Mouse (Mus musculus): ENCODE results near the gene Srp14. TPM values are rescaled to one million over a fixed set of nuclear protein-coding genes. Genes with fewer than 3 reads are reported as not detected.

Srp14 gene
- total and polyA plus RNA-seq, 3 experiments = 64.9 to 129 (median 116) TPM

- Histone ChIP-seq H3K4me1 (ENCODE audit: control insufficient read depth, insufficient read depth, low read length) (no peaks in the 10 kb centered on the region), H3K79me2 (replicated peaks; ENCODE audit: control insufficient read depth, insufficient read depth, low read length) (no peaks in the 10 kb centered on the region), H3K27ac (no peak overlapping the region), H3K27me3 (ENCODE audit: control insufficient read depth, insufficient read depth, low read length) (no peaks in the 10 kb centered on the region), H3K4me3 (no peak overlapping the region), H3K36me3 (ENCODE audit: control insufficient read depth, insufficient read depth, low read length) (no peaks in the 10 kb centered on the region), H3K9ac (ENCODE audit: low read depth, low read length) (no peak overlapping the region)
- TF ChIP-seq POLR2A (IDR thresholded peaks at IDR 0.05; ENCODE audit: insufficient read depth, low read depth, low read length) (no peak), CTCF (IDR thresholded peaks at IDR 0.05) (no peak), EP300 (IDR thresholded peaks at IDR 0.05; ENCODE audit: insufficient read depth, low read depth, low read length) (no peak)
- 92% methylated on average over 13 of the region's 13 CpGs for WGBS
- intact Hi-C loops (cut with DNase I) = no loop called here
- DNase-seq = no peak
These were observed 21.8 kb downstream of the Srp14 start for GRCm38 (mm10) chr2:118457463-118458261.

GRCm38 (mm10) chr2:118457029-118457428 is 22.5 kb downstream of the Srp14 start:
- H3K4me3 ChIP-seq = no peak overlapping the region
- no peaks in the 10 kb centered on the region for H3K27me3 ChIP-seq (ENCODE audit: control insufficient read depth, insufficient read depth, low read length)
- no peak overlapping the region for H3K27ac ChIP-seq
- H3K79me2 ChIP-seq (replicated peaks; ENCODE audit: control insufficient read depth, insufficient read depth, low read length) = no peaks in the 10 kb centered on the region
- H3K9ac ChIP-seq (ENCODE audit: low read depth, low read length) = no peak overlapping the region
- no peak for TF ChIP-seq POLR2A (IDR thresholded peaks at IDR 0.05; ENCODE audit: insufficient read depth, low read depth, low read length)
- TF ChIP-seq CTCF (IDR thresholded peaks at IDR 0.05) = no peak
- H3K36me3 ChIP-seq (ENCODE audit: control insufficient read depth, insufficient read depth, low read length) = no peaks in the 10 kb centered on the region
- no peaks in the 10 kb centered on the region for H3K4me1 ChIP-seq (ENCODE audit: control insufficient read depth, insufficient read depth, low read length)
- 91% methylated on average over 3 of the region's 3 CpGs for WGBS
- intact Hi-C loops (cut with DNase I) = no loop called here
- no peak for DNase-seq

GRCm38 (mm10) chr2:118451056-118451455 is 28.5 kb downstream of the Srp14 start:
- no peak overlapping the region for H3K27ac ChIP-seq
- WGBS = over 99% methylated on average over 6 of the region's 6 CpGs
- H3K4me1 ChIP-seq (ENCODE audit: control insufficient read depth, insufficient read depth, low read length) = no peaks in the 10 kb centered on the region
- intact Hi-C loops (cut with DNase I) = no loop called here
- no peak for TF ChIP-seq EP300 (IDR thresholded peaks at IDR 0.05; ENCODE audit: insufficient read depth, low read depth, low read length)
- TF ChIP-seq CTCF (IDR thresholded peaks at IDR 0.05) = no peak
- TF ChIP-seq POLR2A (IDR thresholded peaks at IDR 0.05; ENCODE audit: insufficient read depth, low read depth, low read length) = no peak
- H3K4me3 ChIP-seq = no peak overlapping the region
- no peaks in the 10 kb centered on the region for H3K27me3 ChIP-seq (ENCODE audit: control insufficient read depth, insufficient read depth, low read length)
- H3K36me3 ChIP-seq (ENCODE audit: control insufficient read depth, insufficient read depth, low read length) = no peaks in the 10 kb centered on the region
- DNase-seq = no peak
- H3K9ac ChIP-seq (ENCODE audit: low read depth, low read length) = no peak overlapping the region
- H3K79me2 ChIP-seq (replicated peaks; ENCODE audit: control insufficient read depth, insufficient read depth, low read length) = no peaks in the 10 kb centered on the region

GRCm38 (mm10) chr2:118448181-118448580 is 31.3 kb downstream of the Srp14 start:
- no peak overlapping the region for H3K9ac ChIP-seq (ENCODE audit: low read depth, low read length)
- no peak for DNase-seq
- H3K4me3 ChIP-seq = no peak overlapping the region
- no peak overlapping the region for H3K27ac ChIP-seq
- 92% methylated on average over 12 of the region's 12 CpGs for WGBS
- intact Hi-C loops (cut with DNase I) = no loop called here
- no peaks in the 10 kb centered on the region for H3K79me2 ChIP-seq (replicated peaks; ENCODE audit: control insufficient read depth, insufficient read depth, low read length)
- no peak for TF ChIP-seq EP300 (IDR thresholded peaks at IDR 0.05; ENCODE audit: insufficient read depth, low read depth, low read length)
- no peak for TF ChIP-seq CTCF (IDR thresholded peaks at IDR 0.05)
- TF ChIP-seq POLR2A (IDR thresholded peaks at IDR 0.05; ENCODE audit: insufficient read depth, low read depth, low read length) = no peak
- H3K4me1 ChIP-seq (ENCODE audit: control insufficient read depth, insufficient read depth, low read length) = no peaks in the 10 kb centered on the region
- no peaks in the 10 kb centered on the region for H3K36me3 ChIP-seq (ENCODE audit: control insufficient read depth, insufficient read depth, low read length)
- H3K27me3 ChIP-seq (ENCODE audit: control insufficient read depth, insufficient read depth, low read length) = no peaks in the 10 kb centered on the region

- Histone ChIP-seq H3K4me3 (no peak overlapping the region), H3K9ac (ENCODE audit: low read depth, low read length) (no peak overlapping the region), H3K27me3 (ENCODE audit: control insufficient read depth, insufficient read depth, low read length) (no peaks in the 10 kb centered on the region), H3K4me1 (ENCODE audit: control insufficient read depth, insufficient read depth, low read length) (no peaks in the 10 kb centered on the region), H3K36me3 (ENCODE audit: control insufficient read depth, insufficient read depth, low read length) (no peaks in the 10 kb centered on the region), H3K79me2 (replicated peaks; ENCODE audit: control insufficient read depth, insufficient read depth, low read length) (no peaks in the 10 kb centered on the region), H3K27ac (no peak overlapping the region)
- DNase-seq = no peak
- intact Hi-C loops (cut with DNase I) = no loop called here
- 64% methylated on average over 13 of the region's 13 CpGs for WGBS
- TF ChIP-seq EP300 (IDR thresholded peaks at IDR 0.05; ENCODE audit: insufficient read depth, low read depth, low read length) (no peak), CTCF (IDR thresholded peaks at IDR 0.05) (no peak), POLR2A (IDR thresholded peaks at IDR 0.05; ENCODE audit: insufficient read depth, low read depth, low read length) (no peak)
These were observed 33.5 kb downstream of the Srp14 start for GRCm38 (mm10) chr2:118445696-118446674.
